Mouse (Mus musculus): ENCODE data around the gene Mff.

The Mff gene

GRCm38 (mm10) chr1:82771022-82771586 is 46.4 kb downstream of the Mff start, which contains the start of gene Gm47791:
Gm47791 (minus strand) TSS chr1:82771243.
- DNase-seq (ENCODE audit: low spot score in 2 of 2), result no peak

GRCm38 (mm10) chr1:82772428-82772827 is 47.7 kb downstream of the Mff start:
- no peak for DNase-seq (ENCODE audit: low spot score in 2 of 2)

- DNase-seq (ENCODE audit: low spot score in 2 of 2), result no peak
These were observed 48.5 kb downstream of the Mff start for GRCm38 (mm10) chr1:82773208-82773607.

GRCm38 (mm10) chr1:82775293-82775692 is 50.6 kb downstream of the Mff start:
- DNase-seq (ENCODE audit: low spot score in 2 of 2), result no peak

- DNase-seq (ENCODE audit: low spot score in 2 of 2), result no peak
These were observed 54.8 kb downstream of the Mff start for GRCm38 (mm10) chr1:82779388-82779966.

GRCm38 (mm10) chr1:82783559-82783958 is 58.9 kb downstream of the Mff start:
- DNase-seq (ENCODE audit: low spot score in 2 of 2), result no peak

- no peak for DNase-seq (ENCODE audit: low spot score in 2 of 2)
These were observed 60.9 kb downstream of the Mff start for GRCm38 (mm10) chr1:82785546-82785945.

- DNase-seq (ENCODE audit: low spot score in 2 of 2), result peak; percentile 74 to 83
These were observed 62.7 kb downstream of the Mff start for GRCm38 (mm10) chr1:82787414-82787813.

- DNase-seq (ENCODE audit: low spot score in 2 of 2), result no peak
These were observed 63.4 kb downstream of the Mff start for GRCm38 (mm10) chr1:82788070-82788469.

GRCm38 (mm10) chr1:82791105-82791504 is 66.4 kb downstream of the Mff start:
- no peak for DNase-seq (ENCODE audit: low spot score in 2 of 2)

- no peak for DNase-seq (ENCODE audit: low spot score in 2 of 2)
These were observed 67.5 kb downstream of the Mff start for GRCm38 (mm10) chr1:82792238-82792637.

GRCm38 (mm10) chr1:82793110-82793509 is 68.4 kb downstream of the Mff start:
- DNase-seq (ENCODE audit: low spot score in 2 of 2), result no peak

GRCm38 (mm10) chr1:82793986-82794385 is 69.3 kb downstream of the Mff start:
- no peak for DNase-seq (ENCODE audit: low spot score in 2 of 2)

- DNase-seq (ENCODE audit: low spot score in 2 of 2), result no peak
These were observed 70.5 kb downstream of the Mff start for GRCm38 (mm10) chr1:82795211-82795610.

- peak; percentile 7 to 13 for DNase-seq (ENCODE audit: low spot score in 2 of 2)
These were observed 71.2 kb downstream of the Mff start for GRCm38 (mm10) chr1:82795702-82796443.

- no peak for DNase-seq (ENCODE audit: low spot score in 2 of 2)
These were observed 72.4 kb downstream of the Mff start for GRCm38 (mm10) chr1:82797088-82797487.

GRCm38 (mm10) chr1:82798304-82798703 is 73.6 kb downstream of the Mff start:
- DNase-seq (ENCODE audit: low spot score in 2 of 2), result no peak

- DNase-seq (ENCODE audit: low spot score in 2 of 2), result peak; percentile 6 to 16
These were observed 74.2 kb downstream of the Mff start for GRCm38 (mm10) chr1:82798922-82799321.

- no peak for DNase-seq (ENCODE audit: low spot score in 2 of 2)
These were observed 76.6 kb downstream of the Mff start for GRCm38 (mm10) chr1:82801105-82801783.
